Comparison of ENCODE assay signal across 25 mouse cellular contexts in the genomic region with DNA sequence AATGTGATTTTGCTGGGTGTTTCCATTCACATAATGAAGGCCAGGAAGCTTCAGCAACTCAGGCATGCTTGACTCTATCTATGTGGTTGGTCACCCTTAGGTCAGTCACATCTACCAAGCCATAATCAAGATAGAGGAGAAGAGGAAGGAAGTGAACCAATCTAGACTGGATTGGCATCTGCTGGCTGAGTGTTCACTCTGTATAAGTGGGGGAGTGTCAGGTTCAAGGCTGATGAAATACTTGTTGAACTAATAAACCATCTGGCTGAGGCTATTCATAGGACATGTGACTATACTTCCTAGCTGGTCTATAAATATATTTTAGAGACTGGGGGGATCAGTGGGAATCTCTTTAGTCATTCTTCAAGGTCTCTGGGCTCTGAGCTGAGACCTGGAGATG.
"Had no signal": no experiment of that assay in that cellular context is flagged by ENCODE, and none has a peak within 500 bp of the region (broad histone marks: within the 10 kb centered on the region; RNA-seq: fewer than 3 reads in every experiment).

No protein-coding gene starts in this region.

- ATAC-seq: hindbrain, postnatal 0 days; intestine, embryonic 15.5 days; liver, embryonic 12.5 days had no signal

- H3K27ac ChIP-seq: heart, embryonic 13.5 days; heart, embryonic 15.5 days; hindbrain, embryonic 13.5 days; hindbrain, embryonic 15.5 days; hindbrain, postnatal 0 days; intestine, embryonic 15.5 days; kidney, embryonic 15.5 days; kidney, postnatal 0 days; limb, embryonic 13.5 days; limb, embryonic 15.5 days; liver, embryonic 12.5 days had no signal

- H3K36me3 ChIP-seq: heart, embryonic 13.5 days; heart, embryonic 15.5 days; hindbrain, embryonic 13.5 days; hindbrain, embryonic 15.5 days; intestine, embryonic 15.5 days; kidney, embryonic 15.5 days; limb, embryonic 13.5 days; limb, embryonic 15.5 days; liver, embryonic 12.5 days had no signal

- H3K4me1 ChIP-seq: heart, embryonic 13.5 days; heart, embryonic 15.5 days; intestine, embryonic 15.5 days; kidney, embryonic 15.5 days; liver, embryonic 12.5 days had no signal

- H3K9ac ChIP-seq: heart, embryonic 13.5 days; heart, embryonic 15.5 days; hindbrain, embryonic 13.5 days; hindbrain, embryonic 15.5 days; intestine, embryonic 15.5 days; kidney, embryonic 15.5 days; limb, embryonic 13.5 days; limb, embryonic 15.5 days; liver, embryonic 12.5 days had no signal

- DNase-seq: gastrocnemius, postnatal 14 days; gastrocnemius, postnatal 36 days; heart, adult 18-20 months; heart, postnatal 14 days; heart, postnatal 36 days; kidney, adult 11 months; kidney, adult 2 months; kidney, adult 9 months; kidney, postnatal 14 days; kidney, postnatal 36 days; layer of hippocampus, adult 9-11 months; layer of hippocampus, postnatal 36 days; left cerebral cortex, postnatal 4 days had no signal

- H3K27me3 ChIP-seq: heart, embryonic 13.5 days; heart, embryonic 15.5 days; hindbrain, embryonic 13.5 days; hindbrain, embryonic 15.5 days; intestine, embryonic 15.5 days; kidney, embryonic 15.5 days; limb, embryonic 13.5 days; limb, embryonic 15.5 days; liver, embryonic 12.5 days had no signal

- H3K4me3 ChIP-seq: heart, embryonic 13.5 days; heart, embryonic 15.5 days; hindbrain, embryonic 13.5 days; hindbrain, embryonic 15.5 days; intestine, embryonic 15.5 days; kidney, embryonic 15.5 days; limb, embryonic 13.5 days; limb, embryonic 15.5 days; liver, embryonic 12.5 days had no signal

- H3K4me2 ChIP-seq: heart, embryonic 11.5 days; heart, embryonic 13.5 days; heart, embryonic 15.5 days; hindbrain, embryonic 13.5 days; hindbrain, embryonic 15.5 days; intestine, embryonic 15.5 days; kidney, embryonic 15.5 days; limb, embryonic 13.5 days; limb, embryonic 15.5 days; liver, embryonic 12.5 days had no signal

- H3K9me3 ChIP-seq: heart, embryonic 13.5 days; heart, embryonic 15.5 days; hindbrain, embryonic 13.5 days; hindbrain, embryonic 15.5 days; intestine, embryonic 15.5 days; kidney, embryonic 15.5 days; limb, embryonic 13.5 days; limb, embryonic 15.5 days; liver, embryonic 12.5 days had no signal
